Mouse (Mus musculus): ENCODE data around the gene Dnajc7.

DNA sequence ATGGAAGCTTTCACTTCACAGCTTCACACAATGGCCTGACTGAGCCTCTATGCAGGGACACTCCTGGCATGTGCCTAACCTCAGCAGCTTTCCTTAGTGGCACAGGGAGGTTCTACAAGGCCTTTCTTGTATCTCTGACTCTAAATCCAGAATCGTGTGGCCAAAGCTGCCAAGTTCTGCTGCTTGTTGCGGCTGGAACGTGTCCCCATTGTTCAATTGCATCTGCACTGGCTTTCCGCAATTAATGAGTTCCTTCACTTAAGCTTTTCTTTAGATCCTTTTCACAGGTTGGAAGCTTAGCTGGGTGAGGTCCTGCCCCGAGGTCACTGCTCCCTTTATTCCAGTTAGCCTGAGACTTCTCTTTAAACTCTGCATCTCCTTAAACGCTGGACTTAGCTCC lies 86.1 kb downstream of the Dnajc7 start:
- no peak for TF ChIP-seq CTCF (IDR thresholded peaks at IDR 0.05; ENCODE audit: insufficient read depth, low read length)
- TF ChIP-seq POLR2A (IDR thresholded peaks at IDR 0.05; ENCODE audit: borderline replicate concordance, extremely low read depth, low read depth, low read length) = no peak
